Mouse (Mus musculus) stomach, embryonic 14.5 days (tissue): ENCODE results near the gene Prss33. TPM values are rescaled to one million over a fixed set of nuclear protein-coding genes. Genes with fewer than 3 reads are reported as not detected.

Experiments used
- ATAC-seq: fragments of 200-750 bp; cut with Nextera tagmentation; 2 replicates; pipeline ENCODE4 v1.8.0; 2017; ENCODE audit warnings: low read depth, moderate TSS enrichment; ENCODE audit not compliant: insufficient number of reproducible peaks, insufficient read depth, low FRiP score
- H3K27ac ChIP-seq: fragments of 300-500 bp; sonication (generic); 2 replicates; pipeline ENCODE4 v1.5.1; 2014; ENCODE audit warnings: mild to moderate bottlenecking, low read length, moderate library complexity, mixed read lengths
- H3K27me3 ChIP-seq: fragments of 300-500 bp; sonication (generic); 2 replicates; pipeline ENCODE4 v1.6.1; 2014; ENCODE audit warnings: low read length, control low read depth, mixed read lengths; ENCODE audit not compliant: control insufficient read depth, insufficient read depth
- H3K36me3 ChIP-seq: fragments of 300-500 bp; sonication (generic); 2 replicates; pipeline ENCODE4 v1.6.1; 2014; ENCODE audit warnings: mild to moderate bottlenecking, control low read depth, low read length, moderate library complexity, mixed read lengths; ENCODE audit not compliant: control insufficient read depth, insufficient read depth
- H3K4me1 ChIP-seq: fragments of 300-500 bp; sonication (generic); 2 replicates; pipeline ENCODE4 v1.6.1; 2014; ENCODE audit warnings: low read length, control low read depth, mixed read lengths; ENCODE audit not compliant: control insufficient read depth, insufficient read depth
- H3K4me2 ChIP-seq: fragments of 300-500 bp; sonication (generic); replicated peaks from 2 replicates; pipeline ENCODE4 v1.6.1; 2014; ENCODE audit warnings: low read depth, low read length, control low read depth
- H3K4me3 ChIP-seq: fragments of 300-500 bp; sonication (generic); 2 replicates; pipeline ENCODE4 v1.5.1; 2014; ENCODE audit warnings: low read depth, low read length, control low read depth
- H3K9ac ChIP-seq: fragments of 300-500 bp; sonication (generic); replicated peaks from 2 replicates; pipeline ENCODE4 v1.6.1; 2014; ENCODE audit warnings: low read depth, mild to moderate bottlenecking, control low read depth, low read length, moderate library complexity, mixed read lengths
- H3K9me3 ChIP-seq: fragments of 300-500 bp; sonication (generic); 2 replicates; pipeline ENCODE4 v1.6.1; 2016; ENCODE audit warnings: low read depth, low read length, control low read depth; ENCODE audit not compliant: control insufficient read depth
- WGBS: fragments of 180-500 bp; shearing (Covaris S2); extraction: QIAGEN DNeasy Blood & Tissue Kit; methylation state at CpG from one replicate; pipeline ENCODE4 v1.1.7; 2014; 5-methylcytosine and 5-hydroxymethylcytosine counted together
- polyA plus RNA-seq: library from polyadenylated mRNA; unstranded; fragments of >200 nt; fragmentation: Nextera tagmentation; extraction: Ambion mirVana; gene quantifications from 2 replicates; pipeline ENCODE4 v1.2.1, GENCODE M21; 2014

Prss33 gene
- polyA plus RNA-seq, 1 experiment from 2014 or later: not detected

- WGBS: 95% methylated on average over 5 of the region's 5 CpGs
- Histone ChIP-seq H3K9me3 (peaks cover 13% of the 10 kb centered on the region; the same call in 1 of the 2 replicates), H3K36me3 (peaks cover 97% of the 10 kb centered on the region), H3K4me2 (no peak overlapping the region), H3K9ac (no peak overlapping the region), H3K4me3 (no peak overlapping the region), H3K4me1 (no peaks in the 10 kb centered on the region), H3K27ac (no peak overlapping the region), H3K27me3 (no peaks in the 10 kb centered on the region)
- no peak for ATAC-seq
Measured at GRCm38 (mm10) chr17:23820731-23821130, 15.1 kb downstream of the Prss33 start.

- no peak overlapping the region for H3K27ac ChIP-seq
- H3K9me3 ChIP-seq: peaks cover 21% of the 10 kb centered on the region; the same call in 1 of the 2 replicates
- no peak overlapping the region for H3K4me3 ChIP-seq
- no peak overlapping the region for H3K4me2 ChIP-seq
- no peaks in the 10 kb centered on the region for H3K27me3 ChIP-seq
- no peaks in the 10 kb centered on the region for H3K4me1 ChIP-seq
- peaks cover 97% of the 10 kb centered on the region for H3K36me3 ChIP-seq
- 98% methylated on average over 25 of the region's 25 CpGs for WGBS
- H3K9ac ChIP-seq: no peak overlapping the region
- no peak for ATAC-seq
Measured at GRCm38 (mm10) chr17:23819235-23819634, 16.6 kb downstream of the Prss33 start.

GRCm38 (mm10) chr17:23818579-23818978, 17.3 kb downstream of the Prss33 start:
- Histone ChIP-seq H3K27me3 (no peaks in the 10 kb centered on the region), H3K4me3 (no peak overlapping the region), H3K27ac (no peak overlapping the region), H3K9ac (no peak overlapping the region), H3K4me1 (no peaks in the 10 kb centered on the region), H3K4me2 (no peak overlapping the region), H3K9me3 (peaks cover 21% of the 10 kb centered on the region; the same call in 1 of the 2 replicates), H3K36me3 (peaks cover 99% of the 10 kb centered on the region)
- no peak for ATAC-seq
- WGBS: 98% methylated on average over 8 of the region's 8 CpGs

- ATAC-seq: no peak
- Histone ChIP-seq H3K27ac (no peak overlapping the region), H3K4me1 (no peaks in the 10 kb centered on the region), H3K36me3 (peaks cover 94% of the 10 kb centered on the region), H3K9ac (no peak overlapping the region), H3K27me3 (no peaks in the 10 kb centered on the region), H3K4me2 (no peak overlapping the region), H3K9me3 (peaks cover 21% of the 10 kb centered on the region; the same call in 1 of the 2 replicates), H3K4me3 (no peak overlapping the region)
- 98% methylated on average over 16 of the region's 16 CpGs for WGBS
Measured at GRCm38 (mm10) chr17:23815641-23816040, 20.2 kb downstream of the Prss33 start.

- no peak overlapping the region for H3K4me3 ChIP-seq
Measured at GRCm38 (mm10) chr17:23807918-23808317, 27.9 kb downstream of the Prss33 start.

GRCm38 (mm10) chr17:23806867-23807266, 29.0 kb downstream of the Prss33 start:
- H3K27ac ChIP-seq: no peak overlapping the region
- peaks cover 21% of the 10 kb centered on the region; the same call in 1 of the 2 replicates for H3K4me1 ChIP-seq
- 74% methylated on average over 25 of the region's 25 CpGs for WGBS
- H3K36me3 ChIP-seq: peaks cover 47% of the 10 kb centered on the region
- H3K4me2 ChIP-seq: peak overlapping the region; percentile 91; the same call in 1 of the 2 replicates
- no peaks in the 10 kb centered on the region for H3K27me3 ChIP-seq
- H3K9me3 ChIP-seq: no peaks in the 10 kb centered on the region
- no peak overlapping the region; the same call in 1 of the 2 replicates for H3K9ac ChIP-seq
- H3K4me3 ChIP-seq: no peak overlapping the region; the same call in 1 of the 2 replicates
- ATAC-seq: no peak

More at GRCm38 (mm10) chr17:23807918-23808317, 27.9 kb downstream of the Prss33 start:
- H3K9ac ChIP-seq: no peak overlapping the region
- WGBS: 89% methylated on average over 3 of the region's 3 CpGs
- no peaks in the 10 kb centered on the region for H3K27me3 ChIP-seq
- H3K27ac ChIP-seq: no peak overlapping the region
- peaks cover 21% of the 10 kb centered on the region; the same call in 1 of the 2 replicates for H3K4me1 ChIP-seq
- no peak for ATAC-seq
- H3K4me2 ChIP-seq: no peak overlapping the region
- peaks cover 57% of the 10 kb centered on the region for H3K36me3 ChIP-seq
- no peaks in the 10 kb centered on the region for H3K9me3 ChIP-seq

GRCm38 (mm10) chr17:23804426-23805085, 31.3 kb downstream of the Prss33 start:
- WGBS: under 1% methylated on average over 8 of the region's 8 CpGs

GRCm38 (mm10) chr17:23803366-23804041, 32.4 kb downstream of the Prss33 start:
- WGBS: under 1% methylated on average over 67 of the region's 83 CpGs

More at GRCm38 (mm10) chr17:23804426-23805085, 31.3 kb downstream of the Prss33 start:
- Histone ChIP-seq H3K4me1 (peaks cover 21% of the 10 kb centered on the region; the same call in 1 of the 2 replicates), H3K27ac (no peak overlapping the region; the same call in 1 of the 2 replicates), H3K9ac (peak overlapping the region; percentile 97), H3K4me3 (peak overlapping the region; percentile 100), H3K36me3 (peaks cover 27% of the 10 kb centered on the region), H3K9me3 (no peaks in the 10 kb centered on the region), H3K27me3 (no peaks in the 10 kb centered on the region), H3K4me2 (peak overlapping the region; percentile 91)
- no peak for ATAC-seq

More at GRCm38 (mm10) chr17:23803366-23804041, 32.4 kb downstream of the Prss33 start:
- H3K27me3 ChIP-seq: no peaks in the 10 kb centered on the region
- H3K4me1 ChIP-seq: peaks cover 21% of the 10 kb centered on the region; the same call in 1 of the 2 replicates
- H3K9me3 ChIP-seq: no peaks in the 10 kb centered on the region
- peaks cover 16% of the 10 kb centered on the region for H3K36me3 ChIP-seq
- H3K4me2 ChIP-seq: peak overlapping the region; percentile 91
- peak overlapping the region; percentile 90 for H3K27ac ChIP-seq
- peak overlapping the region; percentile 100 for H3K4me3 ChIP-seq
- peak overlapping the region; percentile 97 for H3K9ac ChIP-seq
- peak; percentile 59 for ATAC-seq
